Mouse (Mus musculus) myocyte (in vitro differentiated cells): ENCODE measurements around the gene 2900011O08Rik. TPM values are rescaled to one million over a fixed set of nuclear protein-coding genes. Genes with fewer than 3 reads are reported as not detected.

Experiments
- H3K27me3 ChIP-seq: one replicate; pipeline ENCODE4 v1.6.1; 2011; ENCODE audit not compliant: control insufficient read depth, insufficient read depth, insufficient read length
- H3K36me3 ChIP-seq: one replicate; pipeline ENCODE4 v1.6.1; 2011; ENCODE audit not compliant: control insufficient read depth, insufficient read depth
- H3K4me2 ChIP-seq: one replicate; pipeline ENCODE4 v1.6.1; 2011; ENCODE audit warnings: low read depth, control low read depth
- H3K4me3 ChIP-seq: one replicate; pipeline ENCODE4 v1.5.1; 2011; ENCODE audit warnings: mild to moderate bottlenecking, control low read depth, moderate library complexity
- H3K79me2 ChIP-seq: one replicate; pipeline ENCODE4 v1.6.1; 2011; ENCODE audit not compliant: control insufficient read depth, insufficient read depth
- H3ac ChIP-seq: one replicate; pipeline ENCODE4 v1.6.1; 2011; ENCODE audit not compliant: control insufficient read depth, insufficient read length
- CEBPB ChIP-seq: IDR thresholded peaks from 2 replicates; pipeline ENCODE4 v1.6.1; 2011; ENCODE audit warnings: mild to moderate bottlenecking, moderate library complexity; ENCODE audit not compliant: poor library complexity, insufficient read depth, severe bottlenecking
- E2F4 ChIP-seq: IDR thresholded peaks from one replicate; pipeline ENCODE4 v1.6.1; 2011; ENCODE audit warnings: mild to moderate bottlenecking, control low read depth, moderate library complexity; ENCODE audit not compliant: insufficient read depth
- MAX ChIP-seq: IDR thresholded peaks from one replicate; pipeline ENCODE4 v1.6.1; 2011; ENCODE audit warnings: low read depth, mild to moderate bottlenecking, control low read depth
- MYOD1 ChIP-seq, 3 experiments: IDR thresholded peaks; one replicate each; pipeline ENCODE4 v1.6.1; 2011; ENCODE audit warnings: control low read depth in 2 of 3, low read depth in 2 of 3, mild to moderate bottlenecking in 2 of 3, moderate library complexity in 1 of 3; ENCODE audit not compliant: insufficient read length in 2 of 3, control insufficient read depth in 1 of 3
- MYOG ChIP-seq, 3 experiments: IDR thresholded peaks; one replicate each; pipeline ENCODE4 v1.6.1; 2011; ENCODE audit warnings: control low read depth in 2 of 3, low read depth in 2 of 3, mild to moderate bottlenecking in 2 of 3; ENCODE audit not compliant: insufficient read length in 2 of 3, control insufficient read depth in 1 of 3, insufficient read depth in 1 of 3
- POLR2A ChIP-seq: IDR thresholded peaks from one replicate; pipeline ENCODE4 v1.6.1; 2011; ENCODE audit warnings: low read depth, mild to moderate bottlenecking, control low read depth, moderate library complexity; ENCODE audit not compliant: insufficient read length
- POLR2AphosphoS2 ChIP-seq: IDR thresholded peaks from one replicate; pipeline ENCODE4 v1.6.1; 2011; ENCODE audit warnings: low read depth, control low read depth; ENCODE audit not compliant: insufficient read length
- REST ChIP-seq: IDR thresholded peaks from one replicate; pipeline ENCODE4 v1.6.1; 2011; ENCODE audit warnings: mild to moderate bottlenecking, control low read depth, moderate library complexity; ENCODE audit not compliant: insufficient read depth, insufficient read length
- SRF ChIP-seq: IDR thresholded peaks from one replicate; pipeline ENCODE4 v1.6.1; 2011; ENCODE audit warnings: low read depth; ENCODE audit not compliant: control insufficient read depth, insufficient read length
- TCF12 ChIP-seq: IDR thresholded peaks from one replicate; pipeline ENCODE4 v1.6.1; 2011; ENCODE audit warnings: mild to moderate bottlenecking, control low read depth; ENCODE audit not compliant: poor library complexity, insufficient read depth, severe bottlenecking
- TCF3 ChIP-seq: IDR thresholded peaks from one replicate; pipeline ENCODE4 v1.6.1; 2011; ENCODE audit warnings: low read depth, control low read depth; ENCODE audit not compliant: insufficient read length
- USF1 ChIP-seq: IDR thresholded peaks from one replicate; pipeline ENCODE4 v1.6.1; 2011; ENCODE audit warnings: low read depth, mild to moderate bottlenecking, control low read depth, moderate library complexity
- polyA plus RNA-seq: library from polyadenylated mRNA; unstranded; fragments of >200 nt; fragmentation: generic; extraction: Trizol; gene quantifications from one replicate; pipeline ENCODE4 v1.2.1, GENCODE M21; 2012; ENCODE audit warnings: missing spikeins

The 2900011O08Rik gene
- polyA plus RNA-seq, 1 experiment = 0.02 TPM

DNA sequence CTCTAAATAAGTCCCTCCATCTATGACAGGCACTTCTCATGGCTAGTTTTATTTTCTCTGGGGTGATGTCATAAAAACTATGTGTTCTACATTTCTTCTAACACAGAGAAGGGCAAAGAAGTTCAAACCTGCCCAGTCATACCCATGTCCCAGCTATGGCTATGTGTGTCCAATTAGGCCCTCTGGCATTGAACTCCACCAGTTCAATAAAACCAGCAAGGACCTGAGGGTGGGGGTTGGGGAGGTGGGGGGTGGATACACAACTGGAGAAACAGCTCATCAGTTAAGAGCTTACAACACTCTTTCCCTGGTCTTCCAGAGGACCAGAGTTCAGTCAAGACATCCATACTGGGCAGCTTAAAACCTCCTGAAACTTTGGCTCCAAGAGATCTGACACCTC, 152.7 kb downstream of the 2900011O08Rik start:
- Histone ChIP-seq H3ac (no peak overlapping the region), H3K4me2 (no peak overlapping the region), H3K79me2 (no peaks in the 10 kb centered on the region), H3K4me3 (no peak overlapping the region), H3K27me3 (no peaks in the 10 kb centered on the region), H3K36me3 (peaks cover 60% of the 10 kb centered on the region)
- TF ChIP-seq E2F4 (no peak), MYOD1 (IDR thresholded peaks at IDR 0.05; ENCODE audit: control insufficient read depth in 1 of 3, insufficient read length in 2 of 3, low read depth in 2 of 3) (no peak), POLR2AphosphoS2 (no peak), SRF (no peak), CEBPB (no peak), REST (no peak), MAX (no peak), TCF12 (no peak)

DNA sequence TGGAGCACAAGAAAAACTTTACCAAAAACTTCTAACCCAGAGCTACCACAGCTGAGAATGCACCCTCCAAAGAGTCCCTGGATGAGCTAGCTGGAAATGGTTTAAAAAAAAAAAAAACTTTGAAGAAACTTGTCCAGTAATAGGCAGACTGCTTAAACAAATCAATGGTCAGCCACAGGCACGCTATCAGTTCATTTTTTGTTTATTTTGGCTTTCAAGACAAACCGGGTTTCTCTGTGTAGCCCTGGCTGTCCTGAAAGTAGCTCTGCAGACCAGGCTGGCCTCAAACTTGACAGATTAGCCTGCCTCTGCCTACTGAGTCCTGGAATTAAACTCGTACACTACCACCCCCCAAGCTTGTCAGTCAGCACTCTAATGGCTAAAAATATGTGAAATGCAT, 156.9 kb downstream of the 2900011O08Rik start:
- H3K27me3 ChIP-seq = no peaks in the 10 kb centered on the region
- H3ac ChIP-seq = no peak overlapping the region
- TF ChIP-seq TCF12 (no peak), USF1 (no peak), CEBPB (no peak), MAX (no peak), MYOG (IDR thresholded peaks at IDR 0.05; ENCODE audit: control insufficient read depth in 1 of 3, insufficient read depth in 1 of 3, insufficient read length in 2 of 3, low read depth in 2 of 3) (no peak), POLR2A (no peak), MYOD1 (IDR thresholded peaks at IDR 0.05; ENCODE audit: control insufficient read depth in 1 of 3, insufficient read length in 2 of 3, low read depth in 2 of 3) (no peak), TCF3 (no peak), REST (no peak), E2F4 (no peak), POLR2AphosphoS2 (no peak), SRF (no peak)
- peaks cover 48% of the 10 kb centered on the region for H3K36me3 ChIP-seq
- no peak overlapping the region for H3K4me3 ChIP-seq
- no peaks in the 10 kb centered on the region for H3K79me2 ChIP-seq
- H3K4me2 ChIP-seq = no peak overlapping the region

DNA sequence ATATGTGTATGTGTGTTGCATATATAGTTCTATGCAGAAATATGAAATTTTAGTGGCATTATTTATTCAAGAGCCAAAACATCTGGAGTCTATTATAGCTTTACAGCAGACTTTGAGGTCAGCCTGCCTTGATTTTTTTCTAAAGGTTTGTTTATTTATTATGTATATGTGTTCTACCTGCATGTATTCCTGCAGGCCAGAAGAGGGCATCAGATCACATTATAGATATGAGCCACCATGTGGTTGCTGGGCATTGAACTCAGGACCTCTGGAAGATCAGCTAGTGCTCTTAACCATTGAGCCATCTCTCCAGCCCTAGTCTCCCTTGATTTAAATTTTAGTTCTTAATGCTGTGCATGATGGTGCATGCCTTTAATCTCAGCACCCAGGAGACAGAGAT, 161.3 kb downstream of the 2900011O08Rik start:
- Histone ChIP-seq H3K27me3 (no peaks in the 10 kb centered on the region), H3K4me3 (no peak overlapping the region), H3K79me2 (no peaks in the 10 kb centered on the region), H3K4me2 (no peak overlapping the region), H3K36me3 (peaks cover 41% of the 10 kb centered on the region), H3ac (no peak overlapping the region)
- TF ChIP-seq SRF = no peak
- no peak for TF ChIP-seq REST
- no peak for TF ChIP-seq E2F4
- no peak for TF ChIP-seq MYOG (IDR thresholded peaks at IDR 0.05; ENCODE audit: control insufficient read depth in 1 of 3, insufficient read depth in 1 of 3, insufficient read length in 2 of 3, low read depth in 2 of 3)
- no peak for TF ChIP-seq TCF3
- TF ChIP-seq MAX = no peak
- TF ChIP-seq MYOD1 (IDR thresholded peaks at IDR 0.05; ENCODE audit: control insufficient read depth in 1 of 3, insufficient read length in 2 of 3, low read depth in 2 of 3) = no peak
- TF ChIP-seq POLR2AphosphoS2 = no peak
- TF ChIP-seq USF1 = no peak
- no peak for TF ChIP-seq TCF12

Other genes starting within 250 kb of the 2900011O08Rik start
- 40.6 TPM for gene Rrn3, start 205.9 kb upstream of the 2900011O08Rik start, polyA plus RNA-seq
- 28.8 TPM for gene Ntan1, start 167.8 kb upstream of the 2900011O08Rik start, polyA plus RNA-seq
- 57.0 TPM for gene Pdxdc1, start 83.5 kb upstream of the 2900011O08Rik start, polyA plus RNA-seq
- 0.88 TPM for gene Mpv17l, start 83.4 kb upstream of the 2900011O08Rik start, polyA plus RNA-seq
- not detected for gene Ifitm7, start 284 bp downstream of the 2900011O08Rik start, polyA plus RNA-seq
- gene Nde1, start 176.7 kb downstream of the 2900011O08Rik start, polyA plus RNA-seq = 36.4 TPM
- 8.2 TPM for gene Marf1, start 176.7 kb downstream of the 2900011O08Rik start, polyA plus RNA-seq